Mouse (Mus musculus) heart, adult 2 months (tissue): ENCODE results near the gene Myh7. TPM values are rescaled to one million over a fixed set of nuclear protein-coding genes. Genes with fewer than 3 reads are reported as not detected.
"Not testable (repeated sequence)": the region's sequence is repeated elsewhere in the genome, so short reads cannot be mapped to it uniquely, and the experiment has no call there.

Experiments
- DNase-seq, 2 experiments: peaks; one replicate each; pipeline ENCODE4 v3.0.0; 2021
- H3K27ac ChIP-seq: fragments of 200-600 bp; 2 replicates; pipeline ENCODE4 v1.8.1; 2022
- H3K27me3 ChIP-seq: fragments of 200-500 bp; 2 replicates; pipeline ENCODE4 v1.6.1; 2012; ENCODE audit warnings: mild to moderate bottlenecking, low read length, inconsistent platforms, mixed read lengths; ENCODE audit not compliant: control insufficient read depth, insufficient read depth
- H3K36me3 ChIP-seq: fragments of 200-500 bp; 2 replicates; pipeline ENCODE4 v1.6.1; 2012; ENCODE audit warnings: low read length, inconsistent platforms; ENCODE audit not compliant: control insufficient read depth, insufficient read depth
- H3K4me1 ChIP-seq: fragments of 200-500 bp; 2 replicates; pipeline ENCODE4 v1.6.1; 2011; ENCODE audit warnings: low read length; ENCODE audit not compliant: control insufficient read depth, insufficient read depth
- H3K4me3 ChIP-seq: fragments of 200-600 bp; 2 replicates; pipeline ENCODE4 v1.8.1; 2022
- H3K79me2 ChIP-seq: fragments of 200-500 bp; replicated peaks from 2 replicates; pipeline ENCODE4 v1.6.1; 2012; ENCODE audit warnings: mild to moderate bottlenecking, inconsistent platforms, low read length, moderate library complexity, mixed read lengths; ENCODE audit not compliant: control insufficient read depth, insufficient read depth
- H3K9ac ChIP-seq: fragments of 200-500 bp; 2 replicates; pipeline ENCODE4 v1.6.1; 2012; ENCODE audit warnings: low read depth, mild to moderate bottlenecking, control low read depth, inconsistent platforms, low read length, mixed read lengths
- CTCF ChIP-seq: fragments of 200-600 bp; IDR thresholded peaks from 2 replicates; pipeline ENCODE4 v1.8.1; 2022; ENCODE audit warnings: antibody characterized with exemption, mild to moderate bottlenecking, moderate library complexity
- EP300 ChIP-seq: fragments of 200-500 bp; IDR thresholded peaks from 2 replicates; pipeline ENCODE4 v1.6.1; 2011; ENCODE audit warnings: low read depth, low read length, control low read depth; ENCODE audit not compliant: insufficient read depth
- POLR2A ChIP-seq: fragments of 200-500 bp; IDR thresholded peaks from 2 replicates; pipeline ENCODE4 v1.6.1; 2011; ENCODE audit warnings: mild to moderate bottlenecking, low read depth, low read length, control low read depth; ENCODE audit not compliant: insufficient read depth
- WGBS: fragments of 180-500 bp; shearing (Covaris S2); methylation state at CpG from one replicate; pipeline ENCODE4 v1.1.7; 2018; 5-methylcytosine and 5-hydroxymethylcytosine counted together
- intact Hi-C: fragments of 180-260 bp; cut with DNase I; formaldehyde crosslinking; loops from one replicate; pipeline ENCODE4 v1.15.1; 2025
- polyA plus RNA-seq: library from polyadenylated mRNA; depleted of rRNA; stranded (reverse); fragments of >200 nt; gene quantifications from 2 replicates; pipeline ENCODE4 v1.2.3, GENCODE M21; 2012
- total RNA-seq, 2 experiments: library from RNA; stranded (reverse); gene quantifications; 2 replicates each; pipeline ENCODE4 v1.2.3; 2021

The Myh7 gene
- total and polyA plus RNA-seq, 3 experiments: 29.5 to 2,240 (median 1,935) TPM

DNA sequence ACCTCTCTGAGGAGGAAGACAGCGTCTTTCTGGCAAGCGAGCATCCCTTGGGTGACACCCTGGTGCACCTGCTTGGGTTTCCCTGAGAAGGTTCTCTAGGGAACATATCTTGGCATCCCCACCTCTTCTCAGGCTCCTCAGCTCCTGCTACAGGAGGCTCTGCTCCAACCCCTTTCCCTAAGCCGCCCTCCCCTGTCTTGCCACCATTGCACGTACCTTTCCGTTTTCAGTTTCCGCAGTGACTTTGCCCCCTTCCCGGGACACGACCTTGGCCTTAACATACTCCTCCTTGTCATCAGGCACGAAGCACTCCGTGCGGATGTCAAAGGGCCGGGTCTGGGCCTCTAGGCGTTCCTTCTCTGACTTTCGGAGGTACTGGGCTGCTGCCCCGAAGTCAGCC is 29.4 kb downstream of the Myh7 start:
- H3K27me3 ChIP-seq: no peaks in the 10 kb centered on the region
- peak overlapping the region; percentile 93 for H3K27ac ChIP-seq
- 65% methylated on average over 15 of the region's 15 CpGs for WGBS
- DNase-seq: peak in 1 of 2 experiments; percentile 27
- H3K4me3 ChIP-seq: peak overlapping the region; percentile 59
- H3K9ac ChIP-seq: peak overlapping the region; percentile 94
- TF ChIP-seq EP300 (peak; percentile 91; the same call in 1 of the 2 replicates), CTCF (no peak), POLR2A (peak; percentile 63; the same call in 1 of the 2 replicates)
- H3K36me3 ChIP-seq: no peaks in the 10 kb centered on the region
- intact Hi-C loops: no loop called here
- no peaks in the 10 kb centered on the region for H3K79me2 ChIP-seq
- no peaks in the 10 kb centered on the region for H3K4me1 ChIP-seq

DNA sequence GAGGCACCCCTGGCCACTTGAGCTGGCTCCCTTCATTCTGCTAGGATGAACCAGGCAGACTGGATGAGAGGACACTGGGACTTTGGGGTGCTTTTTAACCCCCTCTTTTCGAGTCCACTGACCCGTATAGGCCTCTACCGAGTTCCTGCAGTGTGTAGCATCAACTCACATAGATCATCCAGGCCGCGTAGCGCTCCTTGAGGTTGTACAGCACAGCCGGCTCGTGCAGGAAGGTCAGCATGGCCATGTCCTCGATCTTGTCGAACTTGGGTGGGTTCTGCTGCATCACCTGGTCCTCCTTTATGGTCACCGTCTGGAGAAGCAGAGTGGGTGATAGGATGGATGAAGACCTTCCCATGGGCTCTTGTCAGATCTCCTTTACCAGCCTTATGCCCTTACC is 30.7 kb downstream of the Myh7 start:
- Histone ChIP-seq H3K27me3 (no peaks in the 10 kb centered on the region), H3K4me1 (no peaks in the 10 kb centered on the region), H3K27ac (peak overlapping the region; percentile 93), H3K79me2 (no peaks in the 10 kb centered on the region), H3K36me3 (no peaks in the 10 kb centered on the region; the same call in 1 of the 2 replicates), H3K9ac (peak overlapping the region; percentile 94), H3K4me3 (peak overlapping the region; percentile 59)
- peak in 1 of 2 experiments; percentile 24 for DNase-seq
- TF ChIP-seq POLR2A (peak; percentile 63; the same call in 1 of the 2 replicates), CTCF (no peak), EP300 (peak; percentile 84)
- intact Hi-C loops: no loop called here
- WGBS: 63% methylated on average over 11 of the region's 11 CpGs

DNA sequence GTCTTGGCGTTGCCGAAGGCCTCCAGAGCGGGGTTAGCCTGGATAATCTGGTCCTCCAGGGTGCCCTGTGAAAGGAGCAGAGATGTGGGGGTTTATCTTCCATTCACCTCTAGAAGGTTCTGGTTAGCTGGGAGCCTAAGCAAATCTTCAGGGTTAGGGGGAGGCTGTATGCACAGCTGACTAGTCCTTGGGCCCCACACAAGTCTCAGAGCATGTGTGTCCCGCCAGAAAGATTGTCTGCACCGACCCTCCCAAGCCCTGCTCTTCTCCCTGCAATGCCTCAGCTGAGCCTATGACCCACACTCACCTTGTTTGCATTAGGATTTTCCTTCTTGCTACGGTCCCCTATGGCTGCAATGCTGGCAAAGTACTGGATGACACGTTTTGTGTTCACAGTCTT is 31.7 kb downstream of the Myh7 start:
- WGBS: 52% methylated on average over 7 of the region's 7 CpGs
- intact Hi-C loops: no loop called here
- no peaks in the 10 kb centered on the region; the same call in 1 of the 2 replicates for H3K36me3 ChIP-seq

DNA sequence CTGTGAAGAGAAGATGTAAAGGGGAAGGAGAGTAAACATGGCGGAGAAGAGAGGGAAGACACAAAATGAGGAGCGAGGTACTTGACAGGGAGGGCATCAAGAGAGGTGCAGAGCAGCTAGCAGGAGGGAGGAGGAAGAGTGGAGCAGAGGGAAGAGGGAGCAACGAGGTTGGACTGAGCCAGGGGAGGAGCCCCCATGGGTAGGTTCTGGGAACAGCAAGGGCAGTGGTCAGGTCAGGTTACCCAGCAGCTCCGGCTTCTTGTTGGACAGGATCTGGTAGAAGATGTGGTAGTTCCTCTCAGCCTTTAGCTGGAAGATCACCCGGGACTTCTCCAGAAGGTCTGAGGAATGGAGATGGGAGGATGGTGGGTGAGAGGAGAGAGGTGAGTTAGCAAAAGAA is 32.9 kb downstream of the Myh7 start:
- Histone ChIP-seq H3K9ac (peak overlapping the region; percentile 69), H3K27ac (peak overlapping the region; percentile 71; the same call in 1 of the 2 replicates), H3K36me3 (no peaks in the 10 kb centered on the region; the same call in 1 of the 2 replicates), H3K4me3 (peak overlapping the region; percentile 38), H3K27me3 (no peaks in the 10 kb centered on the region), H3K79me2 (no peaks in the 10 kb centered on the region), H3K4me1 (no peaks in the 10 kb centered on the region)
- WGBS: 53% methylated on average over 5 of the region's 5 CpGs
- intact Hi-C loops: no loop called here
- peak; percentile 87 for TF ChIP-seq POLR2A
- TF ChIP-seq EP300: peak; percentile 96
- TF ChIP-seq CTCF: no peak
- DNase-seq: no peak

More for the DNA sequence above, 31.7 kb downstream of the Myh7 start:
- H3K9ac ChIP-seq: peak overlapping the region; percentile 94
- peak; percentile 84 for TF ChIP-seq POLR2A
- TF ChIP-seq CTCF: no peak
- TF ChIP-seq EP300: peak; percentile 57
- H3K79me2 ChIP-seq: no peaks in the 10 kb centered on the region
- no peak for DNase-seq
- H3K4me3 ChIP-seq: peak overlapping the region; percentile 59
- peak overlapping the region; percentile 71 for H3K27ac ChIP-seq
- no peaks in the 10 kb centered on the region for H3K27me3 ChIP-seq
- H3K4me1 ChIP-seq: no peaks in the 10 kb centered on the region

DNA sequence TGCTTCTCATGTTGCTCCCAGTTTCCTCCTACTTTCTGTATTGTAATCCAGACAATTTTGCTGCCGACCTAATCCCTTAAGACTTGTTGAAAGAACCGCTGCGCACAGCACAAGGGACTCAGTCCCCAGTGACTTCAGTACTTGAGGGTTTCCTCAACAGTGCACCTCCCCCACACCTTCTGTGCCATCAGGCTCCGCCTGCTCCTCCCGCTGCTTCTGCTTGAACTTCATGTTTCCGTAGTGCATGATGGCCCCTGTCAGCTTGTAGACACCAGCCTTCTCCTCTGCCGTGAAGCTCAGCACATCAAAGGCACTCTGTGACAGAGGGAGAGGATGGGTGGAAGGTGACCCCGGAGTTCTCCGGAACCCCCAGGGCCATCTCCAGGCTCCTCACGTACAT is 33.7 kb downstream of the Myh7 start:
- H3K36me3 ChIP-seq: no peaks in the 10 kb centered on the region; the same call in 1 of the 2 replicates
- H3K4me1 ChIP-seq: no peaks in the 10 kb centered on the region
- H3K27ac ChIP-seq: peak overlapping the region; percentile 4
- 31% methylated on average over 10 of the region's 10 CpGs for WGBS
- H3K27me3 ChIP-seq: no peaks in the 10 kb centered on the region
- no peak for DNase-seq
- H3K4me3 ChIP-seq: peak overlapping the region; percentile 38
- intact Hi-C loops: no loop called here
- H3K9ac ChIP-seq: peak overlapping the region; percentile 69
- H3K79me2 ChIP-seq: no peaks in the 10 kb centered on the region
- TF ChIP-seq POLR2A (peak; percentile 72; the same call in 1 of the 2 replicates), CTCF (no peak), EP300 (peak; percentile 33; the same call in 1 of the 2 replicates)

GRCm38 (mm10) chr14:54959853-54960613 is 34.4 kb downstream of the Myh7 start:
- H3K27me3 ChIP-seq, H3K4me1 ChIP-seq, H3K79me2 ChIP-seq, intact Hi-C loops, H3K36me3 ChIP-seq, DNase-seq: not testable (repeated sequence)
- 63% methylated on average over 12 of the region's 12 CpGs for WGBS
- Histone ChIP-seq H3K27ac (peak overlapping the region; percentile 36), H3K4me3 (peak overlapping the region; percentile 38), H3K9ac (peak overlapping the region; percentile 69)
- peak; percentile 85 for TF ChIP-seq POLR2A
- peak; percentile 79 for TF ChIP-seq EP300
